In genomic region chr1:133492291-133492985, GRCm38 (mm10) we compare ENCODE assay signal across 8 mouse cellular contexts.
A peak's percentile ranks its signal among the peaks of the same experiment; 100 is the strongest.
DNase-seq lines count a peak whose midpoint lies in the region; ATAC-seq and TF ChIP-seq lines count a peak whose summit lies in the region.

No protein-coding gene starts in this region.

- H3K27ac ChIP-seq in gastrocnemius, adult 2 months: peak overlapping the region; percentile 87
- peak overlapping the region; percentile 96 for H3K27ac ChIP-seq in forebrain, embryonic 16.5 days (ENCODE audit: low read length)
- H3K27ac ChIP-seq in hindbrain, embryonic 15.5 days (replicated peaks): peak overlapping the region; percentile 82
- H3K27ac ChIP-seq in small intestine, adult 2 months (ENCODE audit: insufficient read depth, low read depth, low read length): no peak overlapping the region; the same call in 1 of the 2 replicates

- TF ChIP-seq CTCF in gastrocnemius, adult 2 months (IDR thresholded peaks at IDR 0.05): no peak
- no peak for TF ChIP-seq CTCF in small intestine, adult 2 months (IDR thresholded peaks at IDR 0.05; ENCODE audit: extremely low read depth, insufficient read length, insufficient replicate concordance, low read depth, low read length)

- no peaks in the 10 kb centered on the region for H3K9me3 ChIP-seq in forebrain, embryonic 16.5 days (ENCODE audit: control insufficient read depth, low read length)
- no peaks in the 10 kb centered on the region for H3K9me3 ChIP-seq in hindbrain, embryonic 15.5 days

- H3K27me3 ChIP-seq in forebrain, embryonic 16.5 days (replicated peaks; ENCODE audit: control insufficient read depth, insufficient read depth, low read length): no peaks in the 10 kb centered on the region
- no peaks in the 10 kb centered on the region for H3K27me3 ChIP-seq in hindbrain, embryonic 15.5 days
- H3K27me3 ChIP-seq in small intestine, adult 2 months (ENCODE audit: control insufficient read depth, insufficient read depth, low read length): no peaks in the 10 kb centered on the region

- peak; percentile 23 for DNase-seq in gastrocnemius, adult 2 months
- DNase-seq in gastrocnemius, postnatal 25 days: no peak
- peak; percentile 34 to 40 for DNase-seq in left cerebral cortex, postnatal 14 days (ENCODE audit: low spot score in 2 of 2)
- peak; percentile 54 to 65 for DNase-seq in lung, postnatal 4 days

- ATAC-seq in forebrain, embryonic 16.5 days: peak; percentile 95
- peak; percentile 83 for ATAC-seq in hindbrain, embryonic 15.5 days (ENCODE audit: low FRiP score, low read depth)
- no peak for ATAC-seq in granulocyte monocyte progenitor cell, adult 5-6 weeks (replicated peaks; ENCODE audit: poor library complexity, severe bottlenecking)

- 0% methylated on average over 11 of the region's 11 CpGs for WGBS in forebrain, embryonic 16.5 days
- under 1% methylated on average over 11 of the region's 11 CpGs for WGBS in hindbrain, embryonic 15.5 days
- WGBS in small intestine, adult 2 months: 17% methylated on average over 11 of the region's 11 CpGs

- H3K4me3 ChIP-seq in gastrocnemius, adult 2 months: peak overlapping the region; percentile 64
- H3K4me3 ChIP-seq in forebrain, embryonic 16.5 days (replicated peaks; ENCODE audit: low read length): peak overlapping the region; percentile 30
- H3K4me3 ChIP-seq in hindbrain, embryonic 15.5 days: peak overlapping the region; percentile 32
- peak overlapping the region; percentile 42 for H3K4me3 ChIP-seq in small intestine, adult 2 months (ENCODE audit: low read depth, low read length)

- intact Hi-C loops in gastrocnemius, adult 2 months (cut with DNase I): loop anchor here (2.0 to 5.0 kb wide), 2 partner anchors 44 to 105 kb away; no protein-coding TSS in a partner anchor
- intact Hi-C loops in left cerebral cortex, postnatal 14 days (cut with DNase I): loop anchor here (5.0 kb wide), 1 partner anchor 105 kb away; no protein-coding TSS in a partner anchor

- H3K4me2 ChIP-seq in forebrain, embryonic 16.5 days (ENCODE audit: low read length): peak overlapping the region; percentile 64
- H3K4me2 ChIP-seq in hindbrain, embryonic 15.5 days: peak overlapping the region; percentile 68

- TF ChIP-seq POLR2A in small intestine, adult 2 months (IDR thresholded peaks at IDR 0.05; ENCODE audit: low read depth, low read length): no peak

- H3K36me3 ChIP-seq in forebrain, embryonic 16.5 days (ENCODE audit: control insufficient read depth, insufficient read depth): no peaks in the 10 kb centered on the region
- no peaks in the 10 kb centered on the region for H3K36me3 ChIP-seq in hindbrain, embryonic 15.5 days
- H3K36me3 ChIP-seq in small intestine, adult 2 months (ENCODE audit: control insufficient read depth, insufficient read depth, low read length): no peaks in the 10 kb centered on the region

- peak overlapping the region; percentile 68 for H3K9ac ChIP-seq in forebrain, embryonic 16.5 days (replicated peaks; ENCODE audit: low read depth, low read length)
- H3K9ac ChIP-seq in hindbrain, embryonic 15.5 days: peak overlapping the region; percentile 45

- H3K4me1 ChIP-seq in forebrain, embryonic 16.5 days (replicated peaks; ENCODE audit: control insufficient read depth, insufficient read depth, low read length): peaks cover 24% of the 10 kb centered on the region
- peaks cover 23% of the 10 kb centered on the region for H3K4me1 ChIP-seq in hindbrain, embryonic 15.5 days (replicated peaks)
- peaks cover 9% of the 10 kb centered on the region for H3K4me1 ChIP-seq in small intestine, adult 2 months (ENCODE audit: control insufficient read depth, insufficient read depth, insufficient read length, low read length)
